Mouse (Mus musculus) limb, embryonic 13.5 days (tissue): ENCODE results near the gene Mlh3. TPM values are rescaled to one million over a fixed set of nuclear protein-coding genes. Genes with fewer than 3 reads are reported as not detected.

Experiments used
- microRNA-seq: library from miRNA; unstranded; fragments of <30 nt; microRNA quantifications from one replicate; pipeline ENCODE4, GENCODE M21; 2016
- polyA plus RNA-seq: library from polyadenylated mRNA; unstranded; fragments of >200 nt; fragmentation: Nextera tagmentation; extraction: Ambion mirVana; gene quantifications from 2 replicates; pipeline ENCODE4 v1.2.1, GENCODE M21; 2015

Mlh3 gene
- polyA plus RNA-seq, 1 experiment from 2014 or later: 10.8 TPM

Small RNAs within 50 kb of the gene (microRNA-seq; reads per million reads assigned to microRNA genes)
- not detected for gene Mir6938

Other genes with a start within 250 kb of the Mlh3 start
- 3.6 and 4.1 TPM in 2 replicates for gene Prox2, start 159.8 kb downstream of the Mlh3 start, polyA plus RNA-seq
- gene Dlst, start 159.8 kb downstream of the Mlh3 start, polyA plus RNA-seq: 105 and 110 TPM in 2 replicates
- 0.31 and 0.33 TPM in 2 replicates for gene Rps6kl1, start 119.3 kb downstream of the Mlh3 start, polyA plus RNA-seq
- gene Pgf, start 92.8 kb downstream of the Mlh3 start, polyA plus RNA-seq: 17.9 and 19.5 TPM in 2 replicates
- 78.3 and 79.9 TPM in 2 replicates for gene Eif2b2, start 51.1 kb downstream of the Mlh3 start, polyA plus RNA-seq
- 44.8 and 48.4 TPM in 2 replicates for gene Acyp1, start 17.8 kb upstream of the Mlh3 start, polyA plus RNA-seq
- 1.0 and 1.2 TPM in 2 replicates for gene Zc2hc1c, start 18.0 kb upstream of the Mlh3 start, polyA plus RNA-seq
- gene Nek9, start 68.8 kb upstream of the Mlh3 start, polyA plus RNA-seq: 25.4 and 29.1 TPM in 2 replicates
- 320 and 322 TPM in 2 replicates for gene Tmed10, start 104.2 kb upstream of the Mlh3 start, polyA plus RNA-seq
- 6.1 and 7.2 TPM in 2 replicates for gene Fos, start 203.3 kb upstream of the Mlh3 start, polyA plus RNA-seq